Mouse (Mus musculus) cerebellum, postnatal 10 days (tissue): ENCODE results near the gene Plekha3.

Experiments
- DNase-seq, 2 experiments: peaks; one replicate each; pipeline ENCODE4 v3.0.0; 2021; ENCODE audit warnings: mixed read lengths in 2 of 2

The Plekha3 gene

DNA sequence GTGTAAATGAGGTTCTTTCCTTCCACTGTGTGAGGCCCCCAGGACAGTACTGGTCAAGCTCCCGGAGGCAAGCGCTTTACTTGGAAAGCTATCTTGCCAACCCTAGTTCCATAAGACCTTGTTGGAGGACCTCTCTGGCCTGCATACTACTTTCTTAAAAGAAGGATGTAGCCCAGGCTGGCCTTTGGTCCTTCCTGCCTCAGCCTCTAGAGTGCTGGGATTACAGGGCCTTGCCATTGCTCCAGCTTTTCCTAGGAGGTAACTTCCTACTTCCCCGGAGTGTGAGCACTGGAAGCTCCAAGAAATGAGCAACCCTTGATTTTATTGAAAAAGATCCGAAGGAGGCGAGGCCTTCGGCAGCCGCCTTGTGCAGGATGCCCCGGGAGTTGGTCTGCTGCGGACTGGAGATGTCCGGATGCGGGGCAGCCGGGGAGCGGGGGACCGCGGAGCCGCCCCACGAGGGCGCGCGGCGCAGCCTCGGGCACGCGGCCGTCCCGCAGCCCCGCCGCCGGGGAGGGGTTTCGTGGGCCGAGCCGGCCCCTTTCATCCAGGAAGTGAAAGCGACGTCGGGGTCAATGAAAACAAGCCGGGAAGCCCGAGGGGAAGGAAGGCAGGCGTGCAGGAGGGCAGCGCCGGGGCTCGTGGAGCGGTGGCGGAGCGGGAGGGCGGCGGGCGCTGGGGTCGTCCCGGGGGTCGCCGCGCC, at the start of gene Plekha3:
TSS of gene Plekha3 (plus strand) at position 557 of the 703 bp plus-strand sequence.
- peak; percentile 90 to 92 for DNase-seq

DNA sequence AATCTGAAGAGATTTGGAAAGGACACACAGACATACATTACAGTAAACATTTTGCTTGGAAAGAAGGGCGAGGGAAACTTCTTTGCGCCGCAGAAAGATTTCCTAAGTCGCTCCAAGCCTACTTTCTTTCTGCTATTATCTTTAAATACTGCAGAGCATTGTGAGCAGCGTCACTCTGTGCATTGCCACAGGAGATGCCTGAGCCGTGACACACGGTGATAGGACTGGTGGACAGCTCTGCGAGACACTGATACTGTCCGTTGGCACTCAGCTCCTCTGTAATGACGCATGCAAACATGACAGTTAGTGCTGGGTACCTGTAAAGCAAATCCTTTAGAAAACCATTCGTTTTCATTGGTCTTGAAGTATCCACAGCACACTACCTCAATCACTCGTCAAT, 44.8 kb upstream of the Plekha3 start:
- no peak for DNase-seq

DNA sequence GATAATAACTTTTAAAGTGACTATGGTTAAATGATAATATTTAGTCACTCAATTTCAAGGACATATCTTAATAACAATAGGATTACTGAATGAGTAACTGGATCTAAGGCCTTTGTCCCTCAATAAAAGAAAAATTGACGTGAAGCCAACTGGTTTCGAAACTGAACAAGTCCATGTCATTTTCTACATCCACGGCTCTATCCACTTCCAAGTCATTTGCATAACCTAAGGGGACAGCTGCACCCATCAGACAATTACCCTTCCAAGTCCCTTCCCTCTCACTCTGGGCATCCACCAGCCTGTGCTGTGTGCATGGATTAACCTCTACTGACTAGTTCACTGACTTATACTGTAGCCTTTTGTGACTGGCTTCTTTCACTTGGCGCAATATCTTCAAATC, 43.5 kb upstream of the Plekha3 start:
- no peak for DNase-seq

DNA sequence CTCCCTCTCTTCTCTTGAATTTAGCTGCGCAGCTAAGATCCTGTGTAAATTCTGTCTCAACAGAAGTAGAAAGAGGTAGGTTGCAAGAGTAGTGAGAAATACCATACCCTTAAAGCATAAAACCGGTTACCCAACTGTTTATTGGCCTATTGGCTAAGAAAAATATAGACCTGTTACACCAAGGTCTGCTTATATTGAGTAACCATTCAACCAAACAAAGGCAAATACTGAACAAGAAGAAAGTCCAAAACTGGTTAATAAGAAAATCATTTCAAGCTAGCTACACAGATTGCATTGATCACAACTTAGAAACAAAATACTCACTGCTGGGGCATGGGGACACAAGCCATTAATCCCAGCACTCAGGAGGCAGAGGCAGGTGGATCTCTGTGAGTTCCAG, 35.4 kb upstream of the Plekha3 start:
- no peak for DNase-seq

DNA sequence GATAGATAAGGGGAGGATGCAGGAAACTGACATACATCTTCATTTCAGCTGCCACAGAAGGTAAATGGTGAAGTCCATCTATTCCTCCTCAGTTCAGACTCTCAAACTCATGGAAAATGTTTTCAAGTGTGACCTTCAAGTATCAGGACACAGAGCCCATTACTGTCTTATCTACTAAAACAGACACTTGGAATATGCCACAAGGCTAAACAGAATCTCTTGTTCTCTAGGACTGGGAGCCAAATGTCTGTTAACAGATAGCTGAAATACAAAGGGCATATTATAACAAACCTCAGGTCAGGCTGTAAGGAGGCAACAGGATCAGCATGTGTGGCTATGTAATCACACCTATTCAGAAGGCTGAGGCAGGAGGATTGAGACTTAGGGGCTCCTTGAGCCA, 31.3 kb upstream of the Plekha3 start:
- no peak for DNase-seq

DNA sequence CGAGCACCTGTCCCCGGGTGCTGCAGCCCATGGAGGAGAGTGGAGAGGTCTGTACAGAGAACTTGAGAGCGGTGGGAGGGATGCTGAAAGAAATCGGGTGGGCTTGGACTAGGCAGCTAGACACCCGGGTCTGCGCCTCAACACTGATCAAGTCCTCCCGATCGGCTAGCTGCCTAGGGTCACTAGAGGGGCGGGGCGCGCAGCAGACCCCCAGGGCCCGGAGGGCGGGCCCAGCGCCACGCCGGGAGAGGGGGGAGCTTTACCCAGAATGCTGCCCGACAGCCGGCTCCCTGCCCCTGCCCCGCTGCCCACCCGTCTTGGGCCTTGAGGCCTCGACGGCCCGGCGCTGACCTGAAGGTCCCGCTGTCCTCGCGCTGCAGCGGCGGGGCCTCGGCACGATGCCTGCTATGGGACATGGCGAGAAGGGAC, 27.6 kb upstream of the Plekha3 start:
- peak in 1 of 2 experiments; percentile 82 for DNase-seq

DNA sequence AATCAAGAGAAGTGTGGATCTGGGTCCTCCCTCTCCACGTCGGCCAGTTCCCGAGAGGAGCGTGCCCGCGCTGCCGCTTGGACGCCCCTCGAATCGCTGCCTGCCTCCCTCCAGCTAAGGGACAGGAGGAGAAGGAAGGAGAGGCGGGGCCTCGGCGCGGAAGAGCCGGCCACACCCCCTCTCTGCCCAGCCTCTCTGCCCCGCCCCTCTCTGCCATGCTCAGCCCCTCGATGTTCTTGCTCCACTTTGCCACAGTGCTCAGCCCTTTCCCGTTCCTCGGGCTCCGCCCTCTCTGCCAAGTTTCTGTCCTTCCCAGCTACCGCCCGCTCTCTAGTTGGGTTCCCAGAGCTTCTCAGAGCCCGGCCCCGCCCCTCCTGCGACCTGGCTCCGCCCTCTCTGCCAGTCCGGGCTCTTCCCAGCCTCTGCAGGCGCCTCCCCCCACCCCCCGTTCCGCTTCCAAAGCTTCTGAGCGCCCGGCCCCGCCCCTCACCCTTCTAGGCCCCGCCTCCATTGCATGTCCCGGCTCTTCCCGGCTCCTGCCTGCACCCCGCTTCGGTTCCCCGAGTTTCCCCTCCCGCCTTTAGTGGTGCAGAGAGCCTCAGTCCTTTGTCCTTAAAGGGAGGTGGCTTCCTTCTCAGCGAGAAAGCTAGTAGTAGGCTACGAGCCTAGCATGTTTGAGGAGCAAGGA, 27.1 kb upstream of the Plekha3 start, which contains the start of the genes Prkra and Pjvk:
TSS of gene Prkra (minus strand) at position 133 of the 688 bp plus-strand sequence.
TSS of gene Pjvk (plus strand) at position 594 of the 688 bp plus-strand sequence.
- peak; percentile 100 for DNase-seq

DNA sequence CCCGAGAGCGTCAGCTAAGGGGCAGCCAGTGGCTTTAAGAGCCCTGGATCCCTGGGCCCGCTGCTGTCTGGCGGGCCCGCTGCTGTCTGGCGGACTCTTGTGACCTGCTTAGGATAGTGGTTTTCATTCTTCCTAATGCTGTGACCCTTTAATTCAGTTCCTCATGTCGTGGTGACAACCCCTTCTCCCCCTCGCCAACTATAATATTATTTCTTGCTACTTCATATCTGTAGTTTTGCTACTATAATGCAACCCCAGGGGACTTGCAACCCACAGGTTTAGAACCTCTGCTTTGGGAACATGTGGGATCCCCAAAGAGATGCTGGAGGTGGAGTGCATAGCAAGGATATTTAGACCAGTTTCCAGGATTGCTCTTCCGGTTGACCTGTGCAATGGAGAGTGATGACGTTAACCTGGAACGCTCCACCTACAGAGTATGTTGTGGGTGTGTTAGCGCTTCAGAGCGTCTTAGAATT, 26.4 kb upstream of the Plekha3 start:
- DNase-seq = peak; percentile 41 to 50

DNA sequence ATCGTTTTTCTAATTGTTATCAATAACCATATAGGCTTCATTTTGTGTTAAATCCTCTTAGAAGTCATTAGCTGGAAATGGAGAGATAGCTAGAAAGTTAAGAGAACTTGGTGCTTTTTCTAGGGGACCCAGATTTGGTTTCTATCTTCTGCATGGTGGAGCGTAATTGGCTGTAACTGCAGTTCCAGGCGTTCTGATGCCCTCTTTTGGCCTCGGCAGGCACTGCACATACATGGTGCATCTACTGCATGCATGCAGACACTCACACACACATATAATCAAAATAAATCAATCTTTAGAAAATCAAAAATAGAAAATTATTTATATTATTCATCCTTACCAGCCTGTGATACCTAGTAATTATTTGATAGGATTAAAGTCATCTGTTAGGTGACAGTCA, 22.0 kb upstream of the Plekha3 start:
- DNase-seq = no peak

DNA sequence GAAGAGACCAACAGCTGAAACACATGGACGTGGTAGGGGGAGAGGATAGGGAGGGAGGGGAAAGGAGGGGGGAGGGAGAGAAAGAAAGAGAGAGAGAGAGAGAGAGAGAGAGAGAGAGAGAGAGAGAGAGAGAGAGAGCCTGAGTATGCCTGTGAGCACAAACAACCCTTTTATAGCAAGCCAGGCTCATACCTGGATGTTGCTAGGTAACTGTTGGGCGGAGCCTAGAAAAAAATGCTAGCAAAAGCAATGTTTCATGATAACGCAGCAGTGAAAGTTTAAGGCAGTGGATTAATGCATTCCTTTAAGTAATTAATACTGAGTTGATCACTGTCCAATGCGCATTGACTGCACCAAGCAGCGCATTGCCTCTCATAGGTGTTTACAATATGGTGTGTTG, 20.4 kb upstream of the Plekha3 start:
- DNase-seq = no peak

DNA sequence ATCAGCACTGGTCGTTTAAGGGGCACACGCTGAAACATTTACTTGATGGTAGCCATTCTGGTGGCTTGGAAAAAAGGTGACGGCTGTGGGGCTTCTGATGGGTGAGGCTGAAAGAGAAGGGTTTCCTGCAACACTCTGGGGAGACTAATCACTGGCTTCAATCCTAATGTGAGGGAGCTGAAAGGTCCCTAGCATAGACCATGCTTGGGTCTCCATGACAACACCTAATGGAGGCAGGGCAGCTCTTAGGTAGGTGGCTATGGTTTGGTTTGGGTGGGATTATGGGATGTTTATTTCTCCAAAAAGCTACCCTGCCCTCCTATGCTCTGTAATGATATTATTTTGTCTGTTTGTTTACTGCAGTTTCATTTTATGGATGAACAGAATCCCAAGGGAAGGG, 19.6 kb upstream of the Plekha3 start:
- DNase-seq = no peak

DNA sequence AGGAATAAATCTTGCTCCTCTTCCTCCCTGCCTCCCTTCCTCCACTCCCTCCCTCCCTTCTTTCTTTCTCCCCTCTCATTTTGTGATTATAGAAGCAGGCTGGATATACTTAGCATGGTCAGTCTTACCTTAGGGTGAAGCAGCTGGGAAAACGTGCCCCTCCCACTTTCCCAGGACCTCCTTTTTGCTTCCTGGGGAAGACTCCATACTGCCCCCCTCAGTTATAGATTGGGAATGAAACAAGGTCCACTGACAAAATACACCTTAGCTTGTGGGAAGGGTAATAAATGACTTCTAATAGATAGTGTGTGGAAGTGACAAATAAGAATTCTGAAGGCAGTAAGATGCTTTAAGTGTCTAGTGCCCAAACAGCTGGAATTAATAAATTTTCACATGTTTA, 19.1 kb upstream of the Plekha3 start:
- DNase-seq = no peak

DNA sequence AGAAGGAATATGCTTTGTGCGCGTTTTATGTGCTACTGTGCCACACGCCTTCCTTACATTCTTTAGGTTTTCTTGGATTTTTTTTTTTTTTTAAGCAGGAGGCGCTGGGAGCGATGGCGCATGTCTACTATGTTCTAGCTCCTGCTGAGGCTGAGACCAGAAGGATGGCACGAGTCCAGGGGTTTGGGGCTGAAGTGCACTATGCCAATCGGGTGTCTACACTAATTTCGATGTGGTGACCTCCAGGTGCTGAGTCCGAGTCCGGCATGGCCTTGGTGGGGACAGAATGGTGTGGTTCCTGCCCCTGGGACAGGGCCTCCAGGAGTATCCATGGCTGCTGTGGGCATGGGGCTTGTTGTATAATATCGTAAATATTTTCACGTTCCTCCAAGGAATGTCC, 16.5 kb upstream of the Plekha3 start:
- DNase-seq = peak; percentile 59 to 60

DNA sequence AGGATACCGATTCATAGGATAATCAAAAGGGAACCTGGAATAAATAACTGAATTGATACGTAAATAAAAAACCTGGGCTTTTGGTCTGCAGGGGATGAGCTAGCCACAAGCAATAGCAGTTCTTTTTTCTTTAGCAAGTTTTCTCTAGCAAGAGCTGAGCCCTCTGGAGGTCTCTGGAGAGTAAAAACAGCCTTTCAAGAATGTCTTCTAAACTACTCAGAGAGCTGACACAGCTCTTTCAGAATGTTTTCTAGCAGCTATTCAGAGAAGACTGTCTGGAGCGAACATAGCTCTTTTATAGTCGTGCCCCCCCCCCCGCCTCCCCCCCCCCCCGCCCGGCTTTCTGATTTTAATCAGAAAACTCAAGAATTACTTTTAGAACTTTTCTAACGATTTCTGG, 15.7 kb upstream of the Plekha3 start:
- DNase-seq = no peak

DNA sequence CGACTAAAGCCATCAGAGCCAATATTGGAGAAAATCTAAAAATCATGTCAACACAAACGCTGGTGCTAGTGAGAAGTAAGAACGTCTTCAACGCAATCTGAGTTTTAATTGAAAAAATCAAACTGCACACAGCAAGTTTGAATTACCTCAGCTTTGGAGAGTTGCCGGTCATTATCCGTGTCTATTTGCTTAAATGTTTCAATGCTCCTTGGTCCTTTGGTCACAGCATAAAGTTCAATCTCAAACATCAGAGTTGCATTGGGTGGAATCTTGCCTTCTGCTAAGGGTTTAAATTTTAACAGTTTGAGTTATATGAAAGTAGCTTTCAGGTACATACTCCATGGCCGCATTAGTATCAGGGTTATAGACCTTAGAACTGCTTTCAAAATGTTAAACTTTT, 9.6 kb upstream of the Plekha3 start:
- DNase-seq = no peak

DNA sequence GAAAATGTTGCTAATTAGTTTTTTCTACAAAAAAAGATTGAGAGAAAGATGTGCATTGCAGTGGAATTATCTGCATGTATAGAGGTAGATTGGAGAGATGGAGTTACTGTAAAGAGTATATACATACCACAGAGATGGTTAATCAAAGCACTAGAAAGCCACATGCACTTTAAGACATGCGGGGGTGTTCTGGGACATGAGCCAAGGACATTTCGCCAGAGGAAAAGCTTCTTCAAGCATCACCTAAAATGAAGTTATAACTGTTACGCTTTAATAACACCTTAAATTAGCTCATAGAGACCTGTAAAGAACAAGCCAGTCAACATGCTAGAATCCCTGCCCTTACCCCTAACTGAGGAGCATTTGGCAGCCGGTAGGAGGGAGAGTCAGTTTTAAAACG, 7.9 kb upstream of the Plekha3 start:
- DNase-seq = no peak

DNA sequence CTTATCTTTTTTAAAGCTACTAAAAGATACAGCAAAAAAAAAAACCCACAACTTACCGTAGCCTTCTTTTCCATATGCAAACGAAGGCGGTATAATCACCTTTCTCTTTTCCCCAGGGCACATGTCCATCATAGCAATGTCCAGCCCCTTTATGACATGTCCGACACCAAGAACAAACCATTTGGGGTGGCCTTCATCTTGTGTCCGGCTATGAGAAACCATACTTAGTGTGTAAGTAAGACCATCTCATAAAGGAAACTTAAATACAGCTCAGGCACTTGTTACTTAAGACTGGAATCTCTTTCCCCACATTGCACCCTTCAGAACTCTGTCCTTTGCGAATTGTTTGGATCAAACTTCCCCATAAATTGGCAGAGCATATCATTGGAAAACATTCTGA, 3.4 kb upstream of the Plekha3 start:
- DNase-seq = no peak

DNA sequence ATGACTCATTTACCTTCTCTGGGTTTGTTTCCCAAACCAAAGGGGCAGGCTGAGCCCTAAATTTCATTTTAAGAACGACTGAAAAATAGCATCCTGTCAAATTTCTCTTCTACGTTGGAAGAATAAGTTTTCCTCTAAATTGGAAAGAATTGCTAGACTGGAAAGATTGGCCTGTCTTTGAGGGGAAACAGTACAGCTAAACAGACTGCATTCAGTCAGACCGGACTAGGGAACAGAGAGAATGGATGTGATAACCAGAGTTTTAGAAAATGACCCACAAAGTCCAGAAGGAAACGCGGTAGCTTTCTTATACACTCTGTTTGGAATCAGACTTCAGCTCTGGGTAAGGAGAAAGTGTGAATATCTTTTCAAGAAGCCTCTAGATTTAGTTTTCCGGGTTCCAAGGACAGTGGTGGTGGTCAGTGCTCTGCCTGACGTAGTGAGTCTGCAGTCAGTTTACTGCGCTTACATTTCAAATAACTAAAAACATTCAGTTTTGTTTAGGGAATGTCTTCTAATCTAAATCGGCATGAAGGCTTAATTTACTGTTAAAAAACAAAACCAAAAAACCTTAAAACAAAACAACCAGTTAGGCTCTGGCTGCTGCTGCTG, 2.8 kb upstream of the Plekha3 start:
- DNase-seq = no peak

DNA sequence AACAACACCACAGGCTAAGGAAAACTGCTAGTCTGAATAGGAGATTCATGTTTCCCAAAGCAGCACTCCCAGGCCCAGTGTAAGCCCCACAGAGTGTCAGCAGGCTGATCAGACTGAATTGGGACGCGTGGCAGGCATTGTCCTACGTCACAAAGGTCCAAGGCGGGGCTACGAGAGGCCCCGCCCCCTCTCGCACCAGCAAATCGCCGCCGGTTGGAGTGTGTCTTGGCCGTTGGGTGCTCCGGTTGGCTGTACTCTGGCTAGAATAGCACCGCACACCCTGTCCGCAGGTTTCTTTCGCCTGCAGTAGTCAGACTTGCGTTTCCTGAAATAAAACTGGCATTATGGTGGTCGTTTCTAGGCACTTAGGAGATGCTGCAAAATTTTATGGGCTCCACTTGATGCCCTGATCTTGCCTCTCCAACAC, 2.1 kb upstream of the Plekha3 start, which contains the start of gene Fkbp7:
TSS of gene Fkbp7 (minus strand) at position 151 of the 427 bp plus-strand sequence.
- peak; percentile 96 for DNase-seq

DNA sequence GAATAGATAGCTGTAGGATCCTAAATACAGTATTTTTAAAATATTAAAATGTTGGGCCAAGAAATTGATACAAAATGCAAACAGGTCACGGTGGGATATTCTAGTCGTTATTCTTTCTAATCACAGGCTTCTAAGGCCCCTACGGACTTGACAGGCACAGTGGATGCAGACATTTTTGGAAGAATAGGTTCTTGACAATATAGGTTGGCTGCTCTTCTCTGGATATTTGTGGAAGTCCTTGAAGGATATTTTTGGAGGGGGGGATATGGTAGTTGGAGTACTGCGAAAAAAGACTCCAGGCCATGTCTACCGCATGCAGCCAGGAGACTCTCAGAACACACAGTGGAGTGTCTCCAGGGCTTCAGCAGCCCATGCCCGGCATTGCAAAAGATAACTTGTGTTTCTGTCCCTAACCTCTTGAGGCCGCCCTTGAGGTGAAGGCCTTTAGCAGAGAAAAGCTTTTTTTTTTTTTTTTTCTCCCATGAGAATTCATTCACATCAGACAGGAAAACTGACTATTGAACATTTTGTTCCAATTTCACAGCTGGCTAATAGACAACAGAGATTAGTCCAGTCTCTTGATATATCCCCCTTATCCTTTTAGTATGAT, 1.5 kb upstream of the Plekha3 start:
- DNase-seq = peak; percentile 53 to 67

DNA sequence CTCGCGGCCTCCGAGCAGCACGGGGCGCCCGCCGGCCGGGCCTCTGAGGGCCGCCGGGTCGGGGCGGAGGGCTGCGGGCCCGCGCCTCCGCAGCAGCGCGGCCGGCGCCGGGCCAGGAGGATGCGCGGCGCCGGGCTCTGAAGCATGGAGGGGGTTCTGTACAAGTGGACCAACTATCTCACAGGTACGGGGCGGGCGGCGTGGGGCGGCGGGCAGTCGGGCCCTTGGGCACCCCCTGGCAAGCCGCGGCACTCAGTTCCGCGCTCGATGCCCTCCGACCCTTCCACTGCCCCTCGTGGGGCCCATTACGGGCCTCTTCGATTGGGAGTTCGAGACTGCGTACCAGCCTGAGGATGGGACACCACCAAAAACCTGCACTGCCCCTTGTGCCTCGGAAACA, 370 bp downstream of the Plekha3 start:
- DNase-seq = peak; percentile 47 to 61

DNA sequence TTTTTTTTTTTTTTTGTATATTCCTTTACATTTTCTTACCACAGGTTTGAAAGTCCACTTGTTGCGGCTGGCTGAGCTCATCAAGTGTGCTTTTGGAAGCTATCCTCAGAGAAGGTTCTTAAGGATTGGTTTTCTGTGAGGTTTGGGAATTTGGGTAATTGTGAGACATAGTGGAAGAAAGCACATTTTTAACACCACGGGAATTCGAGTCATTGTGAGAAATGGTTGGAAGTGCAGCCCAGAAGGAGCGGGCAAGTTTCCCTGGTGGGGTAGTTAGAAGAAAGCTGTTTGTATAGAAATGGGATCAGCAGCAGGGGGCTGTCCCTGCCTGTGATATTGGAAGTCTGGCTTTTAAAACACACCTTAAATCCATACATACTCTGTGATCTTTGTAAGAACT, 868 bp downstream of the Plekha3 start:
- peak in 1 of 2 experiments; percentile 12 for DNase-seq
